Mouse (Mus musculus) CD4-positive, CD25-positive, alpha-beta regulatory T cell, adult 4 months (primary cell): ENCODE results near the gene Coa5. TPM values are rescaled to one million over a fixed set of nuclear protein-coding genes. Genes with fewer than 3 reads are reported as not detected.
A peak's percentile ranks its signal among the peaks of the same experiment; 100 is the strongest.

ENCODE experiments used
- ATAC-seq: one replicate; pipeline ENCODE4 v1.8.0; 2017
- polyA plus RNA-seq, 2 experiments: library from polyadenylated mRNA; unstranded; fragments of 100-300 nt; shearing (Covaris generic); gene quantifications; one replicate each; pipeline ENCODE4 v1.2.1; 2017

The Coa5 gene
- polyA plus RNA-seq, 2 experiments from 2014 or later, result 53.3 to 59.3 TPM

DNA sequence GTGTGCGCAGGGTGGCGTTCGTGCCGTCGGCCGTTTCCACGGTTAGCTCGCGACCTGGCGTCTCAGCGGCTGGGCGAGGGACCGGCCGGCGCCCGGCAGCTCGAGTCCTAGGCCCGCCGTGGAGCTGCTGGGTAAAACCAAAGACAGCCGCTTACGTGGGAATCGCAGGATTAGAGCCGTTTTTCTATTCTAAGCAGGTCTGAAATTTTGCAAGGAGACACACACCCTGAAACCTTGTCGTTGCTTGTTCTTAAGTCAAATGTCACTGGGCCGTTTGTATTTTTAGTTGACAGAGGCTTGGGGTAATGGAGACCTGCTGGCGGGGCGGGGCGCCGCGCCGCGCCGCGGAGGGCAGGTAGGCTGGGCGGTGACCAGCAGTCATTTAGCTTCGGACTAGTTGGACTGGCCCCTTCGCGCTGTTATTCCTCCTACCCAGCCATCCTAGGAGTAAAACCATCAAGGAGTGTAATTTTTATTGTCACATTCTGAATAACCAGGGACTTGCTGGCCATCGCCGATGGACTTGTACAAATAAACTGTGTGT, 466 bp upstream of the Coa5 start:
- peak; percentile 23 for ATAC-seq

DNA sequence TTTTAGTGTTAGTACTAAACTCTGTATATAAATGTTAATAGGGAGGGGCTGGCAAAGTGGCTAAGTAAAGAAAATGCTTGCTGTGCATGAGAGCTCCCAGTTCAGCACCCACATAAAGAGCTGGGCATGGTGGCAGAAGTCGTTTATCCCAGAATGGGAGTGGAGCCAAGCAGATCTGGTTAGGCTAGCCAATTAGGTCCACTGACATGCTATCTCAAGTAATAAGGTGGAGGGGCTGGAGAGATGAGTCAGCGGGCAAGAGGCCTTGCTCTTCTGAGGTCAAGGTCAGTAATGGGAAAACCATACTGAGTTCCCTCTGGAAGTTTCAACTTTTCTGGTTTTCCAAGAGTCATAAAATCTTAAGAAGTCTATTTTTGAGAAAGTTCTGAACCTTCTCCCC, 992 bp downstream of the Coa5 start:
- ATAC-seq, result no peak

DNA sequence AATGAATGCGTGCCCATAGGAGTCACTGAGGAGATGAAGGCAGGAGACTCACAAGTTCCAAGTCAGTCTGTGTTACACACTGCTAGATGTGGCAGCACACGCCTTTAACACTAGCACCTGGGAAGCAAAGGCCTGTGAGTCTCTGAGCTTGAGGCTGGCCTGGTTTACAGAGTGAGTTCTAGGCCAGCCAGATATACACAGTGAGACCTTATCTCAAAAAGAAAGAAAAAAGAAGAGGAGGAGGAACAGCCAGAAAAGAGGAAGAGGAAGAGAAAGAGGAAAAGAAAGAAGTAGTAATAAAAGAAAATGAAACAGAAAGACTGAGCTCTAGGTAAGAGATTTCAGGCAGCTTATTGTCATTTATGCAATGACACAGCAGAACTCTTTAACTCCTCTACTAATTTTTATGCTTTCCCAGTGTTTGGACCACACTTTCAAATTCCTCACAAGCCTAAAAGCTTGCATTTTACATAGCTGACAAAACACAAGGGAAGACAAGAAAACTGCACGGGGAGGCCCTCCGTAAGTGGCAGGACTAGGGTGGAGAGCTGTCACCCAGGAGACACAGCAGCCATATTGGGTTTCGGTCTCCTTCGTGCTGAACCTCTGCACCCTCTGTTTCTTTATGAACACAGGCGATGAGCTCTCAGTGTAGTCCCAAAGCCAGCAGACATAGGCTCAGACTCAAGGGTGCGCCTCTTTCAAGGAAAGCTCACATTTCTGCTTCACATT, 2.6 kb downstream of the Coa5 start:
- ATAC-seq, result no peak

DNA sequence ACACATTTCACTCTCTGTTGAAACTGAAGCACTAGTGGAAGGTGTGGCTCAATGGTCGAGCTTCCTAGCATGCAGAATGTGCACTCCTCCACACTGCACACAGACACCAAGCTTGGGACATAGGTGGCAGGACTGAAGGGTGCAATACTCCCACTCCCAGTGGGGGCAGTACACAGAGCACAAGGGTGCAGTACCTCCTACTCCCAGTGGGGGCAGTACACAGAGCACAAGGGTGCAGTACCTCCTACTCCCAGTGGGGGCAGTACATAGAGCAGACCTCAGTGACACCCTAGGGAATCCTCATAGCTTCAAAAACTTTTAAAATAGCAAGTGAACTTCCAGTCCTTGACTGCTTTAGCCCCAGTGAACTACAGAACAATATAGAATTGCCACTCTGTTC, 10.5 kb downstream of the Coa5 start:
- ATAC-seq, result peak; percentile 98

DNA sequence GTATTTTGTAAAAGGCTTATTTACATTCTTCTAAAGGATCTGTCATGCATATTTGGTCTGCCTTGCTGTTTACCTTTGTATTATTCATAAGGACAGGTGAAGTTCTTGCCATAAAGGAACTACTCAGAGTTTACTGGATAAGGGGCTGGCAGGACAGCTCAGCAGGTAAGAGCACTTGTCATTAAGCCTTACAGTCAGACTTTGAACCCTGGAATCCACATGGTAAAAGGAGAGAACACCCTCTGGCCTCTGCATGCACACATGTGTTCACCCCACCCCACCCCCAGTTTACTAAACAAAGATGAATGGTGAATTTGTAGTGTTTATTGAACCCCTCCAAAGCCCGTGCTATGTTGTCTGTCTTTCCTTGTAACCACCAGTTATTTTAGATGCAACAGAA, 14.5 kb downstream of the Coa5 start:
- ATAC-seq, result no peak

DNA sequence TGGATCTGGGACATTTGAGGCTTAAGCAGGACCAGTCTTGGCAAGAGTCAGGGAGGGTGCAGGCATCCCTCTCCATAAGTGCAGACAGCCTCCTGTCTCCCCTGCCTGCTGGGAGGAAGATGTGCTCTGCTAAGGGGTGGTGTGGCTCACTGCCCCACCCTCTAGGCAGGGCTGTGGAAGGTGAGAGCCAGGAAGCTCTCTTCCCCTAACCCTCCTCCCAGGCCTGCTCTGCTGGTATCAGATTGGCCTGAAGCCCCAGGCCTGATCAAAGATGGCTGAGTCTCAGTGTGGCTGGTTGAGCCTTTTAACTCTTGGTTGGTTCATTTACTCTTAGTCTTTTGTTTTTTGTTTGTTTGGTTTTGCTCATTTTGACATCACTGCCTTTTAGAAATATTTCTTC, 20.3 kb downstream of the Coa5 start:
- no peak for ATAC-seq

DNA sequence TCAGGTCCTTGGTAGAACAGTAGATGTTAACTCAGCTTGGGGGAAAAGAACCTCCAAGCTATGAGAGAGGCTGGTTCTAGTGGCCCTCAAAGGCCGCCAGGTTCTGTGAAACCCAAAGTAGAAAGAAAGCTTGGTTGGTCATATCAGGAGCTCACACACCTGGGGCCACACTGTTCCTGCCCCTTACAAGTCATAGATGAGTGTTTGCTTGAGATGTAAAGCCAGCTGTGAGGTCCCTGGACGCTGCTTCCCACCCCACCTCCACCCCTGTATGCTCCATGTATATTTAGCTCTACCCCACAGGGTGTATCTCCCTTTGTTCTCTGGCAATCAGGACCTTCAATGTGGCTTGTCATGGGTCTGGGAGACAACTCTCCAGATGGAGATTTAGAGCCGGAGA, 21.2 kb downstream of the Coa5 start:
- ATAC-seq, result no peak

DNA sequence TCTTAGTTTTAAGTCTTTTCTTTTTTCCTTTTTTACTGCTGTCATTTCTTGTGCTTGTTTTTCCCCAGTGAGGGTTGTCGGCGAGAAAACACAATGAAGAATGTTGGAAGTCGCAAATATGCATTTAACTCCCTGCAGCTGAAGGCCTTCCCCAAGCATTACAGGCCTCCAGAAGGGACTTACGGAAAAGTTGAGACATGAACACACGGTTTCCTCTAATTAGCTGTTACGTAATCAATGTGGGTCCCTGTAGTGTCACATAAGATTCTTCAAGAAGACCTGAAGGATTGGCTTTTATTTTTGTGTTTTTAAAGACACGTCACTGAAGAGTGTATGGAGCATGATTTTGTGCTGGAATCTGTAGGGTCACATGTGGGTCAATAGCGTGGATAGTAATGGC, 21.8 kb downstream of the Coa5 start:
- ATAC-seq, result no peak

DNA sequence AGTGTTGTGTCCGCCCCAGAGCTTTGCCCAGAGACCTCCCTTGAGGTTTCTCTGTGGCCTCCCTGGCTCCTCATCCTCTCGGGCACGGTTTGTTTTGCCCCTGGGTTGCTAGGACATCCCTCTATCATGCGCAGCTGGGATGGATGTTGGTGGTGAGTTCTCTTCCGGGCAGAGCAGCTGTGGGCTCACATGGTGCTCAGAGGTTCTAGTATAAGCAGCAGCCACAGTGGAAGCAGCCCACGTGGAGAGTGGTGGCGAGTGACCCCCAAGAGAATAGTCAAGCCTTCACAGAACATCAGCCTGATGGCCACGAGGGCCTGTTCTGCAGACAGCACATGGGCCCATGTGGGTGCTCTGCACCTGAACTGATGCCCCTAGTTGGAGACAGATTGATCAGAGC, 22.7 kb downstream of the Coa5 start:
- no peak for ATAC-seq

DNA sequence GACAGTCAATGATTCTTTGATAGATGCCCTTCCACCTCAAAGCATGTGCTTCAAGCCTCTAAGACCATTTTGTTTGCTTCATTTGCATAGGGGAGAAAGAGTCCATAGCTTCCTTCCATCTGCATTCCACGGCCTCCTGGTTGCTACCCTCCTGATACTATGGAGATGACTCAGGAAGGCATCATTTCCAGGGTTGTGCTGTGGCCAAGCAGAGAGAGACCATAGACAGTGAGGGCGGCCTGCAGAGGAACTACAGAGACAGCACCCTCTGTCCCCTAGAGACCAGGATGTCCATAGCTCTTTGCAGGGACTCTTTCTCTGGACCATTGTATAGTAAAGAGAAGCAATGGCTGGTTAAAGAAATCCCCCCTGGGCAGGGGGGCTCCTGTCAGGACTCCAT, 24.8 kb downstream of the Coa5 start:
- no peak for ATAC-seq

DNA sequence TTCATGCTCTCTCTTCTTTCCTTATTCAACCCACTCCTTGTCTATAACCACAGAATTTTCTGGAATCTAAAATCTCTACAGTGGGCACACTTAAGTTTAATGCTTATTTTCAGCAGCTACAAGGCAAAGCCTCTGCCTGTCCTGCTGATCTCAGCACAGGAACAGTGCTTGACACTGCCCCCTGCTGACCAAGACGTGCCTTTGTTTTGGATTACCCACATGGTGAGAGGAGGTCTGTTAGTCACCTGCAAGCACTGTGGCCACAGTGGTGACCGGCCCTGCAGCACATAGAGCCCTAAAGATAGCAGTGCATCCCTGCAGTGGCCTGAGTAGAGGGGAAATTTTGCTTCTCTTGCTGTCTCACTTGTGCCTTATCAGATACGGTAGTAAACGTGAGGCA, 28.2 kb downstream of the Coa5 start:
- no peak for ATAC-seq

DNA sequence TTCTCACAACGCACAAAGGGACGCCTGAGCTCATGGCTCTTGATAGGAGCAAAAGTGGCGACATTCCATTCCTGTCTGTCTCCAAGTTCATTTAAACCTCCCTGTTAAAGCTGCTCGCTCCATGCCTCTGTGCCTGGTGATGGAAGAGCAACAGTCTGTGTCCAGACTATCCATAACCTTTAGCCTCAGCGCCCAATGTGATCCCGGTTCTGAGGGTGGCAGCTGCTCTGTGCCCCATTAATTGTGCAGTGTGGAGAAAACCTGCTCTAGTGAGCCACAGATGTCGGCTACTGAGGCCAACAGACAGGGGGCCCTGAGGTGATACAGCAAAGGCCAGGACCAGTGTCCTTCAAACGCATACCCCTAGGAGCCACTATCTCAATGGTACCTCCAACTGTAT, 30.2 kb downstream of the Coa5 start:
- no peak for ATAC-seq

DNA sequence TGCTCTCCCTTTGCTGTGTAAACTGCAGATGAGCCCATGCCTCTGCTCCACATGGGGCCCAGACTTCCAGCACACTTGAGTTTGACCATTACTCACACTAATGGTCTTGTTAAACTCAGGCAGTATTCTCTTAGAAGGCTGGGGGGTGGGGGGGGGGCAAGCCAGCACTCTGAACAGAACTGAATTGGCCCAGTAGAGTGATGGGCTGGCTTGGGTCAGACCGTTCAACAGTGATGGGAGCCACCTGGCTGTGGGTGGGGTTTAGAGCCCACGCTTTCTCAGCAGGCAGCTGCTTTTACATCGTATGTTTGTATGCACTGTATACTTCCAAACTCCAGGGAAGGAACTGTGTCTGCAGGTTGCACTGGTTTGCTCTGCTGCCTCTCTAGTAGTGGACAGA, 30.9 kb downstream of the Coa5 start:
- no peak for ATAC-seq

DNA sequence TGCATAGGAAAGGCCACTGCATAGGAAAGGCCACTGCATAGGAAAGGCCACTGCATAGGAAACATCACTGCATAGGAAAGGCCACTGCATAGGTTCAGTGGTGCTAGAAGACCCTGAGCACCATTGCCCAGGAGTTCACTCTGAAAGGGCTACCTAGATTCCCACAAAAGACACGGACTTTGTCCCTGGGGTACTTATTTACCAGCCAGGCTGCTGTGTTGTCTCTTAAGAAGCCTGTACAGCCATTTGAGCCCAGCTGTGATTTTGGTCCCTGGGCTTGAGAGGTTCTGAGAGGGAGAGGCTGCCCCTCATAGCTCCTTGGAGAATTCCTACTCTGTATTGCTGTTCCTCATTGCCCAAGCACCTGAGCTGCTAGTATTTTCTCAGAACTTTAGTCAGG, 33.4 kb downstream of the Coa5 start:
- ATAC-seq, result no peak

DNA sequence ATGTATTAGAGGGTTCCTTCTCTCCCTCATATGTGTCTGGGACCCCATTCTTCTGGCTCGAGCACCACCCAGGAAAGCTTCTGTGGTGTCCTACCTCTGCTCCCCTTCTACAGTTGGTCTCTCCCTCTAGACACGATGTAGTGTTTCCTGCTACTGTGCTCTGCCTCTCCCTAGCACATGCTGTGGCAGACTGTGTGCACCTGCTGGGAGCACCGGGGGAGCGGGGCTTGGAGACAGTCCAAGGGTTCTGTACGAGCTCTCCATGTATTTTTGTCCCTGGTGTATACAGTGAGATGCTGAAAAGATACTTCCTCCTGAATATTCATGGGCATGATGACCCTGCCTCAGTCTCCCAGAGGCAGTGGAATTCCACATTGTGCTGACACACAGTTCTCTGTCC, 36.7 kb downstream of the Coa5 start:
- ATAC-seq, result no peak

DNA sequence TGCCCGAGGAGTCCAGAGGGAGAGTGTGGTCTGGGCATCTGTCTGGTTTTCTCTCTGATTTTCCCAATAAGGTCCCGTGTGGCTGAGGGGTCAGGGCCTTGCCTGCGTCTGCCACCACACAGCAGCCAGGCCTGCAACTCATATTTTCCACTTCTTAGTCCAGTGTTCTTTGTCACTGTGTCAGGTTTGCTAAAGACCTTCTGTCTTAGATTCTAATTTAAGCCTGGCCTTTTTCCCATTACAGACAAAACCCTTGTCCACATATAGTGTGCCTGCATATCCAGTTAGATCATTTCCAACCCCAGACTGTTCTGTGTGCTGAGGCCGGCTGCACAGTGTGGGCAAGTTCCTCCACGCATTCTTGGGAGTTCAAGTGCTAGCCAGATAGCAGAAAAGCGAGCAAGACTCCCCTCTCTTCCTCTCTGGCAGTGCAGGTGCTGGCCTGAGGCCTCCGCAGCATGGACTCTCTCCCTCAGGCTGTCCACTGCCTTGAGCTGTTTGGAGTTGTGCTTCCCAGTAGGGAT, 43.4 kb downstream of the Coa5 start:
- no peak for ATAC-seq

DNA sequence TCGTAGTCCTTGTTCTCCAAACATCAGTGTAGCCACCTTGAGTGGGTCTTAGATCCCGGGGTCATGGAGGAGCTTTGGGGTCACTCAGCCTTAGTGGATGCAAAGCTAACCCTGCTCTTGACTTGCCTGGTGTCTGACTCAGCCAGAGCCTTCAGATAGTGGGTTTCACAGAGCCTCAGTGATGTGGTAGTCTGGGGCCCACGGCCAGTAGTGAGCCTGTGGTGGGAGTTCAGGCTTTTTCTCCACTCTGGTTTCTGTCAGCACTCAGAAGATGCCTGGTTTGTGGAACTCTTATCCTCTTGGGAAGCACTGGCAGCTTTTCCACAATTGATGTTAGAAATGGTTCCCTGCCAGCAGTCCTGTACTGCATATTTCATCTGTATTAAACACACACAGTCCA, 45.6 kb downstream of the Coa5 start:
- no peak for ATAC-seq

DNA sequence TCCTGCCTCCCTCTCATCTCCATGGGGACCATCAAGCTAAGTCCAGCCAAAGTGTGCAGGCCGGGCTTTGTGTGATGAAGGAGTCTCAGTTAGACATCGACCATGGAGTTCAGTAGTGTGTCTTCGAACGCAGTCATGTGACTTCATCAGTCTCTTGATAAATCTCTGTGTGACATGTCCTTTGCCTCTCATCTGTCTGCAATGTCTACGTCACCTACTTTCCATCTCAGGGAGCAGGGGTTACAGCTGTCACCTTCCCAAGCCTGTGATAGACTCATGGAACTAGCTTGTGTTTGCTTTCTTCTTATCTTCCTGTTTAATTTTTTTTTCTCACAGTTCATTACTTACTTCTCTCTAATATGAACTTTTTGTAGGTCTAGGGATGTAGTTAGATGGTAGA, 49.0 kb downstream of the Coa5 start:
- ATAC-seq, result no peak

DNA sequence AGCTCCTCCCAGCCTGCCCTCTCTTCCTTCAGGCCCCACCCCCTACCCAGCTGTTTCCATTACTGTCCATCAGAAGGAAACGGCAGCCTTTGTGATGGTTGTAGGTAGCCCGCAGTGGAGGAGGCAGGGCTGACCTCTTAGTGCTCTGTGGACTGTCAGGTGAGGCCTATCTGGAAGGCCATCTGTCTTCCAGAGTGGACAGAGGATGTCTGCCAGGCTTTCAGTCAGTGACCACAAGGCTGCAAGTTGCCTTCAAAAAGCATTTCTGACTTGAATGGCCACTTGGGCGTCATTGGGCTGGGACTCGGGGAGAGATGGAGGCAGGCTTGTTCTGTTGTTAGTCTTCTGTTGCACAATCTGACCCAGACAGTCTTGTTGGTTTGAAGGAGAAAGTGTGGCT, 50.4 kb downstream of the Coa5 start:
- no peak for ATAC-seq

DNA sequence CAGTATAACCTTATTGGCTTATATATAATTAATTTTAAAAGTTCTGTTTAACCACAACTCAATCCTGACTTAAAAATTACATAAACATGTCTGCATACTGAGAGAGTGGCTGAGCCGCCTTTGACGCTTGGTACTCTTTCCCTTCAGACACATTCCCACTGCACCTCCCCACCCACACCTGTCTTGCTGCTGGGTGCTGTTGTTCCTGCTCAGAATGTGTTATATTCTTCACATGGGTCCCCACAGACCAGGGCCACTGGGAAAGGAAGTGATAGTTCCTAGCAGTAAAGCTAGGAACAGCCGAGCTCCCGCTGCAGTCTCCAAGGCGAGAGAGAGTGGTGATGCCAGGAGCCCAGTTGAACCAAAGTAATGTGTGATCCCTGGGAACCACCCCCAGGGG, 51.8 kb downstream of the Coa5 start:
- no peak for ATAC-seq

DNA sequence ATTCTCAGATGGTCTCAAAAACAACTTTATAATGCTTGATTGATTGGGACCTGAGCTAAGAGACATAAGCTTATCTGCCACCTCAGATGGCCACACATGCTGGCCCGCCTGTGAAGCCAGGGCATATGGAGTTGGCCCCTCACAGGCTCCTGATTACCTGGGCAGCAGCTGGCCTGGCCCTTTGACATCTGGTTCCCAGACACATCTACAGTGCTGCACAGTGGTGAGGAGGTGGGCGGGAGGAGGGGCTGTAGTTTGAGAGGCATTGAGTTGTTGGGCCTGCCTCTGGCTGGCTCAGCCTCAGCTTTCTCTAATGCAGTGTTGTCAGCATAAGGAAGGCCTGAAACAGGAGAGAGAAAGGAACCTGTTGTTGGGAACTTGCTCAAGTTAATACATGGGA, 53.2 kb downstream of the Coa5 start:
- no peak for ATAC-seq

DNA sequence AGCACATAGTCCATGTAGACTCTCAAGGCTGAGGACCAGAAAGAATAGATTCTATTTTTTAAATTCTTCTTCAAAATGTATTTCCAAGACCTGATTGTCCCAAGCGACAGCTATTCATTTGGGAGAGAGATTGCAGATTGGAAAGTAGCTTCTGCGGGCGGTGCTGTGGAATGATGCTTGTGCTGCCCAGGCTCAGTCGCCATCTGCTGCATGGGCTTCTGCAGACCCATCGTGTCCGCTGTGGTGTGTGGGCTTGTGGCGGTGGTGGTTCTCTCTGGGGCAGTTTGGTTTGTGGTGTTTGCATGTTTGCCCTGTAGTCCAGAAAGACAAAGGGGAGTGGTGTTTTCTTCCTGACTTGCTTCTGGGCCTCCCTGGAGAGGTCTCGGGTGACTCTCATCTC, 53.7 kb downstream of the Coa5 start:
- no peak for ATAC-seq

DNA sequence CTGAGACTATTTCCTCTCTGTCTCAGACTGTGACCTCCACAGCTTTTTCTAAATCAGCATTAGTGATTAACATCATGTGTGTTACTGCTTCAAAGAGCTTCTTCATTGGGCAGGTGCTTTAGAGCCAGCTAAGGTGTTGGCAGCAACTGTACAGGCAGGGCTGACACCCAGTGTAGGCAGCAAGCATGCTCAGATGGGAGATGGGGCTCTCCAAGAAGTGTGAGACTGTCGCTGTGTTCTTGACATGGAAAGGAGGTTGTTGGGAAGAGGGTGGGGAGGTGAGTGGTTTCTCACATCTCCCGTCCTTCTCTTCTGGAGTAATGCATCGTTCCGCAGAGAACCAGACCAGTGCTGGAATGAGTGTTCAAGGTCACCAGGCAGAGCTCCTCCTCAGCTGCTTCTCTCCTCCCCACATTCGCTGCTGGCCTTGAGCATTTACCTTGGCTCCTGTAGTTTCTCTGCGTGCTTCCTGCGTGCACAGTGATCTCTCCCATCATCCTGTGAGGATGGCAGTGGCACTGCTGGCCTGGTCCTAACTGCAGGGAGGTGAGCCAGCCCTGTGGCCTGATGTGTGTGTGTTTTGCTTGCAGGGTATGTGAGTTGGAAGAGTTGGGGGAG, 61.0 kb downstream of the Coa5 start:
- no peak for ATAC-seq

DNA sequence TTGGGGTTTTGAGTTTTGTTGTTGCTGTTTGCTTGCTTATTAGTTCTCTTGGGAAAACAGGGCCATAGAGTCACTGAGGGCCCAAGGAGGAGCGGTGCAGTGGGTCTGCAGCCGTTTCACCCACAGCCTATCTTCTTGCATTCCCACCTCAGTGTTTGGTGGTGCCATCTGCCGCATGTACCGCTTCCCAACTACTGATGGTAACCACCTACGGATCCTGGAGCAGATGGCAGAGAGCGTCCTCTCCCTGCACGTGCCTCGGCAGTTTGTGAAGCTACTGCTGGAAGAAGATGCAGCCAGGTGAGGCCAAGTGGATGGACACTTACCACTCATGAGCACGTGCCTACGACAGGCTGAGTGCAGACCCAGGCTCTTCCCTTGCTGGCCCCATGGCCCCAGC, 61.8 kb downstream of the Coa5 start:
- ATAC-seq, result no peak
